Mouse (Mus musculus): ENCODE measurements around the gene Dedd. TPM values are rescaled to one million over a fixed set of nuclear protein-coding genes. Genes with fewer than 3 reads are reported as not detected.
"Not testable (repeated sequence)": the region's sequence is repeated elsewhere in the genome, so short reads cannot be mapped to it uniquely, and the experiment has no call there.

The Dedd gene
- polyA plus RNA-seq, 1 experiment = 56.4 TPM

- no peak overlapping the region for H3K27ac ChIP-seq (ENCODE audit: insufficient read depth, low read length)
- 3% methylated on average over 5 of the region's 5 CpGs for WGBS
- TF ChIP-seq CTCF (IDR thresholded peaks at IDR 0.05; ENCODE audit: borderline replicate concordance, insufficient read depth, low read depth, low read length) (no peak), POLR2A (IDR thresholded peaks at IDR 0.05; ENCODE audit: borderline replicate concordance, insufficient read depth, low read length) (no peak)
- no peaks in the 10 kb centered on the region for H3K27me3 ChIP-seq (ENCODE audit: control insufficient read depth, insufficient read depth, low read length)
- H3K4me1 ChIP-seq (ENCODE audit: control insufficient read depth, insufficient read depth, low read length) = peaks cover 3% of the 10 kb centered on the region; the same call in 1 of the 2 replicates
- peak overlapping the region; percentile 55 for H3K4me3 ChIP-seq (replicated peaks; ENCODE audit: insufficient read depth, low read depth, low read length)
- DNase-seq = peak; percentile 82 to 89
Observed at GRCm38 (mm10) chr1:171320151-171320550, 8.8 kb upstream of the Dedd start.

- H3K27me3 ChIP-seq (ENCODE audit: control insufficient read depth, insufficient read depth, low read length) = no peaks in the 10 kb centered on the region
- no peak for TF ChIP-seq CTCF (IDR thresholded peaks at IDR 0.05; ENCODE audit: borderline replicate concordance, insufficient read depth, low read depth, low read length)
- TF ChIP-seq POLR2A (IDR thresholded peaks at IDR 0.05; ENCODE audit: borderline replicate concordance, insufficient read depth, low read length) = no peak
- DNase-seq = no peak
Observed at GRCm38 (mm10) chr1:171321415-171321814, 7.5 kb upstream of the Dedd start.

GRCm38 (mm10) chr1:171322012-171322411 is 6.9 kb upstream of the Dedd start:
- no peak for DNase-seq
- Histone ChIP-seq H3K4me1 (ENCODE audit: control insufficient read depth, insufficient read depth, low read length) (peaks cover 6% of the 10 kb centered on the region), H3K27ac (ENCODE audit: insufficient read depth, low read length) (no peak overlapping the region), H3K4me3 (replicated peaks; ENCODE audit: insufficient read depth, low read depth, low read length) (no peak overlapping the region), H3K27me3 (ENCODE audit: control insufficient read depth, insufficient read depth, low read length) (no peaks in the 10 kb centered on the region)
- WGBS = 79% methylated on average over 1 of the region's 1 CpGs
- TF ChIP-seq POLR2A (IDR thresholded peaks at IDR 0.05; ENCODE audit: borderline replicate concordance, insufficient read depth, low read length) = no peak
- no peak for TF ChIP-seq CTCF (IDR thresholded peaks at IDR 0.05; ENCODE audit: borderline replicate concordance, insufficient read depth, low read depth, low read length)

More at GRCm38 (mm10) chr1:171321415-171321814, 7.5 kb upstream of the Dedd start:
- no peak overlapping the region for H3K27ac ChIP-seq (ENCODE audit: insufficient read depth, low read length)
- peaks cover 6% of the 10 kb centered on the region for H3K4me1 ChIP-seq (ENCODE audit: control insufficient read depth, insufficient read depth, low read length)
- no peak overlapping the region for H3K4me3 ChIP-seq (replicated peaks; ENCODE audit: insufficient read depth, low read depth, low read length)

GRCm38 (mm10) chr1:171325571-171325970 is 3.4 kb upstream of the Dedd start:
- Histone ChIP-seq H3K27me3 (ENCODE audit: control insufficient read depth, insufficient read depth, low read length) (no peaks in the 10 kb centered on the region), H3K4me1 (ENCODE audit: control insufficient read depth, insufficient read depth, low read length) (peaks cover 5% of the 10 kb centered on the region), H3K4me3 (replicated peaks; ENCODE audit: insufficient read depth, low read depth, low read length) (no peak overlapping the region), H3K27ac (ENCODE audit: insufficient read depth, low read length) (no peak overlapping the region)
- 69% methylated on average over 2 of the region's 2 CpGs for WGBS
- no peak for DNase-seq
- TF ChIP-seq POLR2A (IDR thresholded peaks at IDR 0.05; ENCODE audit: borderline replicate concordance, insufficient read depth, low read length) (no peak), CTCF (IDR thresholded peaks at IDR 0.05; ENCODE audit: borderline replicate concordance, insufficient read depth, low read depth, low read length) (no peak)

GRCm38 (mm10) chr1:171326588-171326987 is 2.4 kb upstream of the Dedd start:
- H3K27me3 ChIP-seq (ENCODE audit: control insufficient read depth, insufficient read depth, low read length); H3K27ac ChIP-seq (ENCODE audit: insufficient read depth, low read length); H3K4me3 ChIP-seq (replicated peaks; ENCODE audit: insufficient read depth, low read depth, low read length); DNase-seq; H3K4me1 ChIP-seq (ENCODE audit: control insufficient read depth, insufficient read depth, low read length): not testable (repeated sequence)
- WGBS = 83% methylated on average over 4 of the region's 4 CpGs

GRCm38 (mm10) chr1:171328244-171328643 is 701 bp upstream of the Dedd start:
- TF ChIP-seq POLR2A (IDR thresholded peaks at IDR 0.05; ENCODE audit: borderline replicate concordance, insufficient read depth, low read length) (no peak), CTCF (IDR thresholded peaks at IDR 0.05; ENCODE audit: borderline replicate concordance, insufficient read depth, low read depth, low read length) (no peak)
- Histone ChIP-seq H3K27me3 (ENCODE audit: control insufficient read depth, insufficient read depth, low read length) (no peaks in the 10 kb centered on the region), H3K27ac (ENCODE audit: insufficient read depth, low read length) (peak overlapping the region; percentile 97), H3K4me3 (replicated peaks; ENCODE audit: insufficient read depth, low read depth, low read length) (peak overlapping the region; percentile 85), H3K4me1 (ENCODE audit: control insufficient read depth, insufficient read depth, low read length) (peaks cover 13% of the 10 kb centered on the region)
- DNase-seq = peak in 1 of 2 experiments; percentile 23
- 18% methylated on average over 9 of the region's 9 CpGs for WGBS

- DNase-seq = peak; percentile 30 to 56
- peak overlapping the region; percentile 97; the same call in 1 of the 2 replicates for H3K27ac ChIP-seq (ENCODE audit: insufficient read depth, low read length)
- peaks cover 15% of the 10 kb centered on the region for H3K4me1 ChIP-seq (ENCODE audit: control insufficient read depth, insufficient read depth, low read length)
- TF ChIP-seq CTCF (IDR thresholded peaks at IDR 0.05; ENCODE audit: borderline replicate concordance, insufficient read depth, low read depth, low read length) (no peak), POLR2A (IDR thresholded peaks at IDR 0.05; ENCODE audit: borderline replicate concordance, insufficient read depth, low read length) (no peak)
- 2% methylated on average over 51 of the region's 61 CpGs for WGBS
- H3K4me3 ChIP-seq (replicated peaks; ENCODE audit: insufficient read depth, low read depth, low read length) = peak overlapping the region; percentile 85
- H3K27me3 ChIP-seq (ENCODE audit: control insufficient read depth, insufficient read depth, low read length) = no peaks in the 10 kb centered on the region
Observed at GRCm38 (mm10) chr1:171329433-171330215, 679 bp downstream of the Dedd start.

- DNase-seq = no peak
- TF ChIP-seq POLR2A (IDR thresholded peaks at IDR 0.05; ENCODE audit: borderline replicate concordance, insufficient read depth, low read length) (no peak), CTCF (IDR thresholded peaks at IDR 0.05; ENCODE audit: borderline replicate concordance, insufficient read depth, low read depth, low read length) (no peak)
- peak overlapping the region; percentile 4; the same call in 1 of the 2 replicates for H3K27ac ChIP-seq (ENCODE audit: insufficient read depth, low read length)
- H3K27me3 ChIP-seq (ENCODE audit: control insufficient read depth, insufficient read depth, low read length) = no peaks in the 10 kb centered on the region
- peak overlapping the region; percentile 85 for H3K4me3 ChIP-seq (replicated peaks; ENCODE audit: insufficient read depth, low read depth, low read length)
- WGBS = 0% methylated on average over 4 of the region's 4 CpGs
- H3K4me1 ChIP-seq (ENCODE audit: control insufficient read depth, insufficient read depth, low read length) = peaks cover 15% of the 10 kb centered on the region
Observed at GRCm38 (mm10) chr1:171330216-171330560, 1.2 kb downstream of the Dedd start.

Measured in cerebellum, adult 2 months (tissue).